Mouse (Mus musculus) C2C12 (cell line): ENCODE measurements around the gene Tmem107.

Experiments
- CEBPB ChIP-seq: IDR thresholded peaks from one replicate; pipeline ENCODE4 v1.6.1; 2011; ENCODE audit warnings: low read depth, mild to moderate bottlenecking, control low read depth, moderate library complexity
- CTCF ChIP-seq: IDR thresholded peaks from one replicate; pipeline ENCODE4 v1.5.1; 2011; ENCODE audit not compliant: control insufficient read depth, insufficient read depth, insufficient read length
- FOSL1 ChIP-seq: IDR thresholded peaks from one replicate; pipeline ENCODE4 v1.8.0; 2011; ENCODE audit warnings: mild to moderate bottlenecking, low read length; ENCODE audit not compliant: poor library complexity, insufficient read depth, severe bottlenecking
- MAX ChIP-seq: IDR thresholded peaks from one replicate; pipeline ENCODE4 v1.6.1; 2011; ENCODE audit warnings: mild to moderate bottlenecking, control low read depth
- MYOD1 ChIP-seq: IDR thresholded peaks from one replicate; pipeline ENCODE4 v1.6.1; 2011; ENCODE audit warnings: low read depth; ENCODE audit not compliant: control insufficient read depth, insufficient read length
- MYOG ChIP-seq: IDR thresholded peaks from one replicate; pipeline ENCODE4 v1.6.1; 2011; ENCODE audit not compliant: control insufficient read depth, insufficient read length; ENCODE audit errors: extremely low read depth
- USF1 ChIP-seq: IDR thresholded peaks from one replicate; pipeline ENCODE4 v1.6.1; 2011; ENCODE audit warnings: low read depth, mild to moderate bottlenecking, control low read depth, moderate library complexity

- no peak for TF ChIP-seq CTCF
- no peak for TF ChIP-seq USF1
- no peak for TF ChIP-seq MAX
- no peak for TF ChIP-seq MYOG
- no peak for TF ChIP-seq CEBPB
- TF ChIP-seq MYOD1, result no peak
- no peak for TF ChIP-seq FOSL1
These were observed 19.8 kb downstream of the Tmem107 start for GRCm38 (mm10) chr11:69090367-69090766.
